Mouse (Mus musculus): ENCODE results near the gene Fam124a.
"Not testable (repeated sequence)": the region's sequence is repeated elsewhere in the genome, so short reads cannot be mapped to it uniquely, and the experiment has no call there.

The Fam124a gene

DNA sequence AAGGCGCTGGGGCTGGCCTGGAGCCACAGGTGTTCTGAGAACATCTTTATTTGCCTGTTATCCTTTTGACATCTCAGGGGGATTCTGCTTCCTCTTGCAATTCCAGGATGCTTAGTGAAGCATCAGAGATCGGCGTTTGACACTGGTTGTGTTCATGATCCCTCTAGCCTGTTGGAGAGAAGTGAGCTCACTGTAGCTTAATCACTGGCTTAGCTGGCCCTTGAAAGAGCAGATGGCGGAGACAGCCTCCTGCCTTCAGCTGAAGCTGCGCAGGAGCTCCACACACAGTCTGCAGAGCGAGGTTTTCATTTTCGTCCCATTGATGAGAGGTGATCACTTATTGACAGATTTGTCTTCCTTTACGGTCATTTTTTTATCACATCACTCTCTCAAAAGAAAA is 20.3 kb downstream of the Fam124a start:
- no peak for DNase-seq (ENCODE audit: low read depth)

- DNase-seq (ENCODE audit: low read depth): peak; percentile 20
Observed at GRCm38 (mm10) chr14:62580945-62581344, 25.4 kb downstream of the Fam124a start.

DNA sequence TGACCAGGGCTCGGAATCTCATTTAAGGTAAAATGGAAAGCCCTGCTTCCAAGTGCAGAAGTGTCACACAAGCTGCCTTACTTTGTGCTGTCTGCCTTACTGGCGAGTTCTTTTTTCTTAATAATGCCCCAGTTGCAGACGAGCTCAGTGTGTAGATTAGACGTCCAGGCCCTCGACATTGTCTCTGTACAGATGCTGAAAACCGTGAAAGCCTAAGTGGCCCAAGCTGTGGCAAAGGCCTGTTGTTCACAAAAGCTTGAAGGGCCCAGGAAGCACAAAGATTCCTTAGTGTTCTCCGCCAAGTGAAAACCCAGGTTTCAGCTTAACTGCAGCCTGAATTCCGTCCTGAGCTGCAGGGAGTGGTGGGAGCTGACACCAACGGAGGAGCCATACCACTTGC is 26.2 kb downstream of the Fam124a start:
- no peak for DNase-seq (ENCODE audit: low read depth)

- no peak for DNase-seq (ENCODE audit: low read depth)
Observed at GRCm38 (mm10) chr14:62584637-62585036, 29.1 kb downstream of the Fam124a start.

- DNase-seq (ENCODE audit: low read depth): no peak
Observed at GRCm38 (mm10) chr14:62585338-62585737, 29.8 kb downstream of the Fam124a start.

DNA sequence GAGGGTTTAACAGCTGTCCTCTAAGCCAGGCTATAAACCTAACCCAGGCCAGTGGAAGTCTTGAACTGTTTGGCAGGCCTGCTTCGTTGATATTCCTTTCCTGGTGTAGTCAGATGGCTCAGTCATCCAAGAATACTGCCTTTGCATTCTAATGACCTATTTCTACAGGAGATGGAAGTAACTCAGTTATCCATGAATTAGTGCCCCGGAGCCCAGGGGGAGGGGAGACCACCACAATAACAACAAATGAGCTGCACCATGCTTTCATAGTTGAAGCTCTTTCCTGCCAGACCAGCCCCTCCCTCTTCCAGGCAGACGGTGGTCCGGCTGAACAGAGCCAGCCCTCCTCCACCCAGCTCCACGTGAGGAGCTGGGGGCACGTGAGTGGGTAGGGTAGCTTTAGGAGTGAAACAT is 44.6 kb downstream of the Fam124a start:
- DNase-seq (ENCODE audit: low read depth): no peak

DNA sequence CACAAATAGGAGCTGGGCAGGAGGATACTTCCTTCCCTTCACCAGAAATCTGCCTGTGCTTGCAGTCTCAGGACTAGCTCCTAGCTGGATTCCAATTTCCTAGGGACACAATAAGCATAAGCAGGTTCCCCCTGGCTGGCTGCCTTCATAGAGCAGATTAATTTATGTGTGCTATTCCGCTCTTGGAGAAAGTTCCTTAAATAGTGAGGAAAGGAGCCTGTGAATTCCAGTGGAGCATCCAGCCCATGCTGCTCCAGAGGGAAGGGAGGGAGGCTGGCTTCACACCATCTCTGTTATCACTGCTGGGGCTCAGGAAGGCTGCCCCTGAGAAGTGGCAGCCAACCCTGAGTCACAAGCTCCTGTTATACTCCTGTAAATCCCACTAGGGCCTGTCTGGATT is 46.7 kb downstream of the Fam124a start:
- DNase-seq (ENCODE audit: low read depth): no peak

GRCm38 (mm10) chr14:62602869-62603268 is 47.3 kb downstream of the Fam124a start:
- DNase-seq (ENCODE audit: low read depth): no peak

GRCm38 (mm10) chr14:62607791-62608196 is 52.3 kb downstream of the Fam124a start:
- DNase-seq (ENCODE audit: low read depth): no peak

DNA sequence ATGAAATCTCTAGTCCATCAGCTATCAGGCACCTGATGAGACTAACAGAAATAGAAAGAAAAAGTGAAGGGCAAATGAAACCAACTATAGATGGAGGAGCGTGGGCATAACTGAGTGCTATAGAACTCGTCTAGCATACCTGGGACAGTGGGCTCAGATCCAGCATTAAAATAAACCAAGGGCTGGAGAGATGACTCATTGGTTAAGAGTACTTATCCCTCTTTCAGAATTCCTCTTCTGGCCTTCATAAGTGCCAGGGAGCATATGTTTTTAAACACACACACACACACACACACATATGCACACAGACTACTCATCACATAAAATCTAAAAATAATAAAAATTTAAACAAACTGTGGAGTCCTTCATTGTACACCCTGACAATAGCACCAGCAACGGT is 54.4 kb downstream of the Fam124a start:
- DNase-seq (ENCODE audit: low read depth): no peak

GRCm38 (mm10) chr14:62622393-62622792 is 66.9 kb downstream of the Fam124a start:
- no peak for DNase-seq (ENCODE audit: low read depth)

DNA sequence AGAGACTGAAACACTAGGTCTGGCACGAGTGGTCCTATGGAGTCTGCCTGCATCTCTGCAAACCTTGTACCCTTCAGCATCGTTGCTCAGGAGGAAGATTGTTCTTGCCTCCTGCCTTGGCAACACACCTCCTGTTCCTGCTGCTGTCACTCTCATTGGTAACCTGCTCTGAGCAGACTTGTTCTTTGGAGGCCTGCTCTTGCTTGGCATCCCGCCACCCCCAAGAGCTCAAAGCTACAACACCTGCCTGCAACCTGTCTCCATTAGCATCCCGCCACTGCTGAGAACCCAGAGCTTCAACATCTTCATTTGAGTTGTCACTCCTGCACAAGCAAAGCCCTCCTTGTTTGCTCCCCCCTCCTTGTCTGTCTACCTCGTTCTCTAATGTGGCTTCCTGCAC is 72.4 kb downstream of the Fam124a start:
- no peak for DNase-seq (ENCODE audit: low read depth)

DNA sequence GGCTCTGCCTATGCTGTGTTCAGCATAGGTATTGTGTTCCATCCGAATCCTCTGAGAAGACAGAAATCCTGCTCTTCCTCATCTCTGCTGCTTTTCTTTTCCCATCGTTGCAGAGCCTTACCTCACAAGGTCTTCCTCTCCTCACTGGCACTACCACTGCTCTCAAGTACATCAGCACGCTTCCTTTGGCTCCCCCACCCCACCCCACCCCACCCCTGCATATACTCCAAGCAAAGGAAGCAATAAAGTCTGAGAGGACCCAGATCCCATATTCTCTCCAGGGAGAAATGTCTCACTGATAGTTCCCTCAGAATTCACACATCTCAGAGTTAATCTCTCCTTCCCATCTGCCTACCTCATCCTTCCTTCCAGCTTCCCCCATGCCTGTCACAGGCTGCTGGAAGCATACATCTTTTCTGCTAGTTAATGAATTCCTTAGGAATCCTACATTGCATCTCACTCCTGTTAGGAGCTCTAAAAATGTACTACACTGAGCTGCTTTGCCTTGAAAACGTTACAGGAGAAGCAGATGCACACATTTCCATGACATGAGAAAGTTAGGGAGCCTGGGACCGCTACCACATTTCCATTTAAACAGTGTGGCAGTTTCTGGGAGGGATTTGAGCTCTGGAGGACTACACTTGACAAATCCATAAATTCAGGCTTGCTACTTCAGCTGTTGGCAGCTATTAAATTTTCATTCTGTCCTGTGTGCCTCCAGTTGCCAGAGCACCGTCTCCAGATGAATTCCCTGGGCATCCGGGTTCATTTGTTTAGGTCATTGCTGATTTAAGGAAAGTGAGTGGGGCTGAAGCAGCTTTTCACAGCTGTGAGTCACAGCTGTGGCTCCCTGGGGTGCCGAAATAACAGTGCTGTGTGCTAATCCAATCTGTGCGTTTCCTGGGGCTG is 82.2 kb downstream of the Fam124a start:
- no peak for DNase-seq (ENCODE audit: low read depth)

DNA sequence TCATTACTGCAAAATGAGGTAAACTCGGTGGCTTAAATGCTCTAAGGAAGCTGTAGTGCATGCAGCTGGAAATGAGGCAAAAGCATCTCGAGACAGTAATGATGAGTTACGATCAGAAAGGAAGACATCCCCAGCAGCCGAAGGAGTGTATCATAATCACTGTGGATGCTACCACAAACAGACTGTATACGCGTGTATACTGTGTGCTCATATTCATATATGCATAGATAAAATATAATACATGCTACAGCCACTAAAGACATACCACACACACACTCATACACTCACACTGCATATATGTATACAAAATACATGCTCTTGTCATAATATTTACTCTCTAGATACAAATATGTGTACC is 82.8 kb downstream of the Fam124a start:
- no peak for DNase-seq (ENCODE audit: low read depth)

DNA sequence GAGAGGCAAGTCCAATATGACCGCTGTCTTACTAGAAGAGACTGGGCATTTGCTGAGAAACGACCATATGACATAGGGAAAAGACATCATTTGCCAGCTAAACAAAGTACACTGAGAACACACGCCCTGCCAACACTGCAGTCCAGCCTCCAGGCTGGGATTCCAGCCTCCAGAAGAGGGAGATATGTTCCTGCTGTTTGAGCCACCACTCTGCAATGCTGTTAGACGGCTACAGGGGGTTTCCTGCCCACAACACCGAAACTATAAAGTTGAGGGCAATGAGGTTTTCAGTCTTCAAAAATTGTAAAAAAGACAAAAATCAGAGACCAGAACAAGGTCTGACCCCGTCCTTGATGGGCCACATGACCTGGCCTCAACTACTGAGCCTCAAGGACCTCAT is 83.6 kb downstream of the Fam124a start:
- DNase-seq (ENCODE audit: low read depth): peak; percentile 4

DNA sequence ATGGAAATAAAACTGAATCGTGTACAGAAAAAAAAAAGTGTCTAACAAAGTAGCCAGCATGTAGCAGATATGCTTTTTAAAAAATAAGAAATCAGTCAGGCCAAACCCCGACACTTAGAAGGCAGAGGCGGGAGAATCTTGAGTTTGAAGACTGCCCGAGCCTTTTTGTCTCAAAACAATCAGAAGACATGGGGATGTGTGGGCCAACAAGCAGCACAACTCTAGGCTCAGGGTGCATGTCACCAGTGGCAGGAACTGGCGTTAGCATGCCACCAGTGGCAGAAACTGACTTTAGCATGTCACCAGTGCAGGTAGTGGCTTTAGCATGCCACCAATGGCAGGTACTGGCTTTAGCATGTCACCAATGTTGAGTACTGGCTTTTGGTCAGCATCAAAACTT is 84.0 kb downstream of the Fam124a start:
- DNase-seq (ENCODE audit: low read depth): no peak

GRCm38 (mm10) chr14:62640396-62640795 is 84.9 kb downstream of the Fam124a start:
- DNase-seq (ENCODE audit: low read depth): no peak

GRCm38 (mm10) chr14:62642368-62642767 is 86.8 kb downstream of the Fam124a start:
- not testable (repeated sequence) for DNase-seq (ENCODE audit: low read depth)

GRCm38 (mm10) chr14:62648405-62648804 is 92.9 kb downstream of the Fam124a start:
- no peak for DNase-seq (ENCODE audit: low read depth)

DNA sequence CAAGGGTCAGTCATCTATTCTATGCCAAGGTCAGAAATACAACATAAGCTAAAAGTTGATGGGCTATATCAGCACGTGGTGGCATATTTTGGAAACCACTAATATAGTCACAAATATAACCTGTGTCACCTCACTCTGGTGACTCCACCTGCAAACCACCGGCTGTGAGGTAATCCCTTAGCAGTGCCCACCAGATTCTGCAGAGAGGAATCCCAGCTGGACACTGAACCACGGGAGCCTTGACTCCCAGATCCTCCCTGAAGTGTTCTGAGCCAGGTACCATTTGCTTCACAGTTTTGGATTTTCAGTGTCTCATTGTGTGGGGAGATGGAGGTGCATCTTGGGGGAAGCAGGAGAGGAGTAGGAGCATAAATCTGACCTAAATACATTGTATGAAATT is 94.8 kb downstream of the Fam124a start:
- no peak for DNase-seq (ENCODE audit: low read depth)

DNA sequence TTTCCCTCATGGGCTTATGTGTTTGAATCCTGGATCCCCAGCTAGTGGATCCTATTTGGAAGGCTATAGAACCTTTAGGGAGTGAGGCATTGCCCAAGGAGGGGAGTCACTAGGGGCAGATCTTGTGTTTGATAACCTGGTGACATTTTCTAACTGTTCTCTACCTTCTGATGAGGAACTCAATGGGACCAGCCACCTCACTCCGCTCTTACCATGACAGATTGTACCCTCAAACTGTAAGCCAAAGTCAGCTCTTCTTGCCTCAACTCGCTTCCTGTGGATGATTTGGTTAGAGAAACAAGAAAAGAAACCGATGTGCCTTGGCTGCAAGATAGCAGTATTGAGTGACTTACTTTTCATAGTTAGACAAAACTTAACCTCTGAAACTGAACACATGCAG is 96.2 kb downstream of the Fam124a start:
- no peak for DNase-seq (ENCODE audit: low read depth)

GRCm38 (mm10) chr14:62655996-62656395 is 100.5 kb downstream of the Fam124a start:
- no peak for DNase-seq (ENCODE audit: low read depth)

DNA sequence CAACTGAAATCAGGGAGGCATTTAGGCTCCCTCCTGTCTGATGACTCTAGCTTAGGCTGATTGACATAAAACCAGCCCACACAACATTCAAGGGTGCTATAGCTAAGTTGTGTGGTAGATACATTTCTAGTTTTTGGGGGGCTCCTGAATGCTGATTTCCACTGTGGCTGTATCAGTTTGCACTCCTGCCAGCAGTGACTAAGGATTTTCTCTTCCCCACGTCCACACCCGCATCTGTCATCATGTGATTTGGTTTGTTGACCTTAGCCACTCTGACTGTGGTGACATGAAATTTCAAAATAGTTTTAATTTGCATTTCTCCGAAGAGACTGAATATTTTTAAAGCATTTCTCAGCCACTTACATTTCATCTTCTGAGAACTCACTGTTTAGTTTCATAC is 101.9 kb downstream of the Fam124a start:
- no peak for DNase-seq (ENCODE audit: low read depth)
